Mouse (Mus musculus) embryonic facial prominence, embryonic 11.5 days (tissue): ENCODE measurements around the gene Dusp27. TPM values are rescaled to one million over a fixed set of nuclear protein-coding genes. Genes with fewer than 3 reads are reported as not detected.
"Not testable (repeated sequence)": the region's sequence is repeated elsewhere in the genome, so short reads cannot be mapped to it uniquely, and the experiment has no call there.

Source experiments
- ATAC-seq: fragments of 200-750 bp; cut with Nextera tagmentation; replicated peaks from 2 replicates; pipeline ENCODE4 v1.8.0; 2017; ENCODE audit warnings: low read depth; ENCODE audit not compliant: insufficient number of reproducible peaks, low FRiP score, low TSS enrichment
- DNase-seq: peaks from one replicate; pipeline ENCODE4 v3.0.0-alpha.2; 2015; ENCODE audit warnings: low spot score
- H3K27ac ChIP-seq: fragments of 300-500 bp; sonication (generic); replicated peaks from 2 replicates; pipeline ENCODE4 v1.5.1; 2014; ENCODE audit warnings: mild to moderate bottlenecking, low read depth, low read length, control low read depth
- H3K27me3 ChIP-seq: fragments of 300-500 bp; sonication (generic); 2 replicates; pipeline ENCODE4 v1.6.1; 2014; ENCODE audit warnings: mild to moderate bottlenecking, low read length, moderate library complexity, mixed read lengths; ENCODE audit not compliant: control insufficient read depth, insufficient read depth
- H3K36me3 ChIP-seq: fragments of 300-500 bp; sonication (generic); replicated peaks from 2 replicates; pipeline ENCODE4 v1.6.1; 2014; ENCODE audit warnings: low read depth, mild to moderate bottlenecking, low read length, moderate library complexity, mixed read lengths; ENCODE audit not compliant: control insufficient read depth, insufficient read depth
- H3K4me1 ChIP-seq: fragments of 300-500 bp; sonication (generic); 2 replicates; pipeline ENCODE4 v1.6.1; 2014; ENCODE audit warnings: low read length, mixed read lengths; ENCODE audit not compliant: control insufficient read depth, insufficient read depth
- H3K4me2 ChIP-seq: fragments of 300-500 bp; sonication (generic); 2 replicates; pipeline ENCODE4 v1.6.1; 2014; ENCODE audit warnings: low read depth, mild to moderate bottlenecking, control low read depth, low read length, moderate library complexity
- H3K4me3 ChIP-seq: fragments of 300-500 bp; sonication (generic); 2 replicates; pipeline ENCODE4 v1.5.1; 2014; ENCODE audit warnings: low read depth, low read length, control low read depth
- H3K9ac ChIP-seq: fragments of 300-500 bp; sonication (generic); replicated peaks from 2 replicates; pipeline ENCODE4 v1.6.1; 2014; ENCODE audit warnings: mild to moderate bottlenecking, control low read depth, low read length
- H3K9me3 ChIP-seq: fragments of 300-500 bp; sonication (generic); replicated peaks from 2 replicates; pipeline ENCODE4 v1.6.1; 2016; ENCODE audit warnings: mild to moderate bottlenecking, low read length, inconsistent platforms, mixed read lengths; ENCODE audit not compliant: control insufficient read depth
- WGBS: fragments of 180-500 bp; shearing (Covaris S2); extraction: QIAGEN DNeasy Blood & Tissue Kit; methylation state at CpG from one replicate; pipeline ENCODE4 v1.1.7; 2014; 5-methylcytosine and 5-hydroxymethylcytosine counted together
- polyA plus RNA-seq: library from polyadenylated mRNA; unstranded; fragments of >200 nt; fragmentation: Nextera tagmentation; extraction: Ambion mirVana; gene quantifications from 2 replicates; pipeline ENCODE4 v1.2.1, GENCODE M21; 2014

Gene Dusp27
- polyA plus RNA-seq, 1 experiment from 2014 or later = 2.2 TPM

- not testable (repeated sequence) for H3K27me3 ChIP-seq, H3K36me3 ChIP-seq, H3K9me3 ChIP-seq, H3K27ac ChIP-seq, H3K4me3 ChIP-seq, H3K9ac ChIP-seq, H3K4me1 ChIP-seq, DNase-seq, ATAC-seq, H3K4me2 ChIP-seq
- 96% methylated on average over 9 of the region's 9 CpGs for WGBS
Measured at GRCm38 (mm10) chr1:166141868-166142267, 14.1 kb upstream of the Dusp27 start.

- 56% methylated on average over 4 of the region's 4 CpGs for WGBS
- Histone ChIP-seq H3K4me2 (no peak overlapping the region), H3K9me3 (no peaks in the 10 kb centered on the region), H3K27ac (no peak overlapping the region), H3K27me3 (no peaks in the 10 kb centered on the region), H3K4me1 (no peaks in the 10 kb centered on the region), H3K36me3 (no peaks in the 10 kb centered on the region), H3K4me3 (no peak overlapping the region), H3K9ac (no peak overlapping the region)
- no peak for DNase-seq
- ATAC-seq = 0 out of 2 replicates have a peak, but pooled peaks have one; percentile 53
Measured at GRCm38 (mm10) chr1:166139620-166140184, 12.0 kb upstream of the Dusp27 start.

GRCm38 (mm10) chr1:166139113-166139512, 11.4 kb upstream of the Dusp27 start:
- H3K4me1 ChIP-seq = no peaks in the 10 kb centered on the region
- WGBS = 74% methylated on average over 3 of the region's 3 CpGs
- H3K27me3 ChIP-seq = no peaks in the 10 kb centered on the region
- H3K4me2 ChIP-seq = no peak overlapping the region
- no peaks in the 10 kb centered on the region for H3K9me3 ChIP-seq
- ATAC-seq = no peak
- no peak overlapping the region for H3K4me3 ChIP-seq
- no peak overlapping the region for H3K9ac ChIP-seq
- H3K36me3 ChIP-seq = no peaks in the 10 kb centered on the region
- H3K27ac ChIP-seq = no peak overlapping the region
- DNase-seq = no peak

- H3K36me3 ChIP-seq = no peaks in the 10 kb centered on the region
- no peaks in the 10 kb centered on the region for H3K4me1 ChIP-seq
- no peak overlapping the region for H3K9ac ChIP-seq
- no peaks in the 10 kb centered on the region for H3K9me3 ChIP-seq
- no peak overlapping the region for H3K27ac ChIP-seq
- no peak overlapping the region for H3K4me2 ChIP-seq
- ATAC-seq = no peak
- no peak overlapping the region for H3K4me3 ChIP-seq
- 66% methylated on average over 13 of the region's 13 CpGs for WGBS
- no peaks in the 10 kb centered on the region for H3K27me3 ChIP-seq
- DNase-seq = no peak
Measured at GRCm38 (mm10) chr1:166138136-166138535, 10.4 kb upstream of the Dusp27 start.

GRCm38 (mm10) chr1:166137244-166137938, 9.7 kb upstream of the Dusp27 start:
- no peak for DNase-seq
- 79% methylated on average over 7 of the region's 7 CpGs for WGBS
- Histone ChIP-seq H3K9me3 (no peaks in the 10 kb centered on the region), H3K9ac (no peak overlapping the region), H3K36me3 (no peaks in the 10 kb centered on the region), H3K4me3 (no peak overlapping the region), H3K4me1 (peaks cover 1% of the 10 kb centered on the region; the same call in 1 of the 2 replicates), H3K27me3 (no peaks in the 10 kb centered on the region), H3K27ac (no peak overlapping the region), H3K4me2 (no peak overlapping the region)
- ATAC-seq = no peak

GRCm38 (mm10) chr1:166135091-166135740, 7.5 kb upstream of the Dusp27 start:
- Histone ChIP-seq H3K9ac (no peak overlapping the region), H3K4me2 (no peak overlapping the region), H3K36me3 (no peaks in the 10 kb centered on the region), H3K27me3 (no peaks in the 10 kb centered on the region), H3K4me1 (peaks cover 11% of the 10 kb centered on the region), H3K4me3 (no peak overlapping the region), H3K9me3 (no peaks in the 10 kb centered on the region), H3K27ac (no peak overlapping the region)
- ATAC-seq (no peak), DNase-seq (no peak)
- WGBS = 38% methylated on average over 5 of the region's 5 CpGs

GRCm38 (mm10) chr1:166132367-166132766, 4.6 kb upstream of the Dusp27 start:
- Histone ChIP-seq H3K9ac (no peak overlapping the region), H3K36me3 (no peaks in the 10 kb centered on the region), H3K4me1 (peaks cover 11% of the 10 kb centered on the region), H3K27me3 (no peaks in the 10 kb centered on the region), H3K9me3 (no peaks in the 10 kb centered on the region), H3K4me3 (no peak overlapping the region), H3K27ac (no peak overlapping the region), H3K4me2 (no peak overlapping the region)
- ATAC-seq (no peak), DNase-seq (no peak)
- WGBS = 28% methylated on average over 4 of the region's 4 CpGs

GRCm38 (mm10) chr1:166130224-166130860, 2.6 kb upstream of the Dusp27 start, which contains the start of gene Gpa33:
Gene Gpa33, plus strand, starts transcription at chr1:166130238.
- Histone ChIP-seq H3K27me3 (no peaks in the 10 kb centered on the region), H3K4me3 (no peak within 1 kb of the TSS), H3K9me3 (no peaks in the 10 kb centered on the region), H3K4me1 (peaks cover 11% of the 10 kb centered on the region), H3K4me2 (no peak within 1 kb of the TSS), H3K9ac (no peak within 1 kb of the TSS), H3K36me3 (no peaks in the 10 kb centered on the region), H3K27ac (no peak within 1 kb of the TSS)
- WGBS = 81% methylated on average over 5 of the region's 5 CpGs
- ATAC-seq = no peak
- DNase-seq = no peak
